Mouse (Mus musculus): ENCODE results near the gene Vcan. TPM values are rescaled to one million over a fixed set of nuclear protein-coding genes. Genes with fewer than 3 reads are reported as not detected.

Gene Vcan
- polyA plus RNA-seq, 1 experiment from 2014 or later = 73.2 TPM

- no peak overlapping the region for H3K27ac ChIP-seq
- no peak overlapping the region for H3K4me3 ChIP-seq (replicated peaks)
- no peaks in the 10 kb centered on the region for H3K9me3 ChIP-seq (replicated peaks)
- H3K36me3 ChIP-seq = peaks cover 19% of the 10 kb centered on the region
- H3K4me2 ChIP-seq = no peak overlapping the region
- no peak for ATAC-seq (replicated peaks; ENCODE audit: low FRiP score)
- H3K27me3 ChIP-seq = no peaks in the 10 kb centered on the region
- no peaks in the 10 kb centered on the region for H3K4me1 ChIP-seq
- no peak overlapping the region for H3K9ac ChIP-seq
- 85% methylated on average over 2 of the region's 2 CpGs for WGBS
Observed at GRCm38 (mm10) chr13:89653279-89653678, 89.0 kb downstream of the Vcan start.

GRCm38 (mm10) chr13:89652773-89653172, 89.5 kb downstream of the Vcan start:
- 51% methylated on average over 1 of the region's 1 CpGs for WGBS
- Histone ChIP-seq H3K9me3 (replicated peaks) (no peaks in the 10 kb centered on the region), H3K27ac (no peak overlapping the region), H3K9ac (no peak overlapping the region), H3K4me3 (replicated peaks) (no peak overlapping the region), H3K4me1 (no peaks in the 10 kb centered on the region), H3K4me2 (no peak overlapping the region), H3K27me3 (no peaks in the 10 kb centered on the region), H3K36me3 (peaks cover 19% of the 10 kb centered on the region)
- no peak for ATAC-seq (replicated peaks; ENCODE audit: low FRiP score)

DNA sequence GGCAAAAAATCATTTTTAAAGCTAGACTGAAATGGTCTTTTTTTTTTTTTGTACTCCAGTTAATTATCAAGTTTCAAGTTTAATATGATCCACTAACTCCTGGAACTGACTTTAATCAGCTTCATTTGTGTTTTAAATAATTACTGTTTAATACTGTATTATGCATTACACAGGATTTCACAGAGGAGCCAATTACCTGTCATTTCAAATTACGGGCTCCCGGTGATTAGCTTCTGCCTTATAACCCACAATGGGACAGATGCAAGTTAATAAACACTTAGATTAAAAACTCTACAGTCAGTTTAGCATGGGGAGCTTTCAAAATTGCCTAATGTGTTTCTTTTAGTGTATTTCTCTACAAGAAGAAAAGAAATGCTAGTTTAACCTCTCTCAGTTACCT, 96.7 kb downstream of the Vcan start:
- Histone ChIP-seq H3K4me2 (no peak overlapping the region), H3K9ac (no peak overlapping the region), H3K9me3 (replicated peaks) (no peaks in the 10 kb centered on the region), H3K4me3 (replicated peaks) (no peak overlapping the region), H3K4me1 (no peaks in the 10 kb centered on the region), H3K27ac (no peak overlapping the region), H3K36me3 (no peaks in the 10 kb centered on the region), H3K27me3 (no peaks in the 10 kb centered on the region)
- 77% methylated on average over 2 of the region's 2 CpGs for WGBS
- ATAC-seq (replicated peaks; ENCODE audit: low FRiP score) = no peak

DNA sequence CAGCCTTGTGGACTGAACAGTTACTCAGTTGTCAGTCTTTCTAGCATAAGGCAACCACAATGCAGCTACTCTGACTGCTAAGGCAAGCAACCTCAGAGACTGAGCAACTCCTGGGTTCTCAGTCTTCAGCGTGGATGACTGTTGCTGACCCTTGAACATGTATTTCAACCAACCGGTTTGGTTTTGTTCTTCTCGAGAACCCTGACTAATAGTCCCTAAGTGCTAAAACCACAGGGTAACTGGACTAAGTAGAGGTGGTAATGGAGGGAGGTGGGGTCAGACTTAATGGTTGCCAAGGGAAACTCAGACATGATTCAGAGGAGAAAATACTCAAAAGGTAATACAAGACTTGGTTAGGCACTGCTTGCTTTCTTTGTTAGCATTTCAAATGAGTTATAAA, 105.3 kb downstream of the Vcan start:
- Histone ChIP-seq H3K36me3 (no peaks in the 10 kb centered on the region), H3K4me3 (replicated peaks) (no peak overlapping the region), H3K9me3 (replicated peaks) (no peaks in the 10 kb centered on the region), H3K4me1 (no peaks in the 10 kb centered on the region), H3K4me2 (no peak overlapping the region), H3K27ac (no peak overlapping the region), H3K27me3 (no peaks in the 10 kb centered on the region), H3K9ac (no peak overlapping the region)
- WGBS = 74% methylated on average over 3 of the region's 3 CpGs
- no peak for ATAC-seq (replicated peaks; ENCODE audit: low FRiP score)

DNA sequence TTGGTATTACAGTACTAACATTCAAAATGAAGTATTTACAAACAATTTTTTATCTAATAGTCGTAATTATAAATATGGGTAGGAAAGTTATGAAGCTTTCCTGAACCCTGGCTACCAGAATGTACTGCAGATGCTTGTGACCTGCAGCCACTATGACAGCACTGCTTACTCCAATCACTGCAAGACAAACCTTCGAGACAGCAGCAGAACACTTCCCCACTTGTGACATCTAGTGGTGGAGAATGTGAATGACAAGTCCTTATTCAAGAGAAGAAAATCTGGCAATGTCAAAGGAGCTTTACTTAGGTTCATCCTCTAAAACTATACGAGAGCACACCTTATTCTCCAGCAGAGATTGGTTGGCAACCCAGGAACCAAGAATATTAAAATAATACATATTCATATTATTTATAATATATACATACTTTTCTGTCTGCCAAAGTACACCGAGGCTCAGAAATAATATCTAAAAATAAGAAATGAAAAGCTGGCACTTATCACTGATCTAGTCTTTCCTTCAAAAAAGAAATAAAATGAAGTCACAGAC, 108.1 kb downstream of the Vcan start:
- no peak overlapping the region for H3K9ac ChIP-seq
- WGBS = 28% methylated on average over 4 of the region's 4 CpGs
- H3K4me1 ChIP-seq = no peaks in the 10 kb centered on the region
- 0 out of 2 replicates have a peak, but pooled peaks cover 4% of the 10 kb centered on the region for H3K27me3 ChIP-seq
- H3K27ac ChIP-seq = no peak overlapping the region
- no peaks in the 10 kb centered on the region for H3K9me3 ChIP-seq (replicated peaks)
- peak; percentile 66; the same call in 1 of the 2 replicates for ATAC-seq (replicated peaks; ENCODE audit: low FRiP score)
- no peaks in the 10 kb centered on the region for H3K36me3 ChIP-seq
- H3K4me2 ChIP-seq = no peak overlapping the region
- H3K4me3 ChIP-seq (replicated peaks) = no peak overlapping the region

- WGBS = 80% methylated on average over 3 of the region's 3 CpGs
Observed at GRCm38 (mm10) chr13:89619064-89619463, 123.2 kb downstream of the Vcan start.

DNA sequence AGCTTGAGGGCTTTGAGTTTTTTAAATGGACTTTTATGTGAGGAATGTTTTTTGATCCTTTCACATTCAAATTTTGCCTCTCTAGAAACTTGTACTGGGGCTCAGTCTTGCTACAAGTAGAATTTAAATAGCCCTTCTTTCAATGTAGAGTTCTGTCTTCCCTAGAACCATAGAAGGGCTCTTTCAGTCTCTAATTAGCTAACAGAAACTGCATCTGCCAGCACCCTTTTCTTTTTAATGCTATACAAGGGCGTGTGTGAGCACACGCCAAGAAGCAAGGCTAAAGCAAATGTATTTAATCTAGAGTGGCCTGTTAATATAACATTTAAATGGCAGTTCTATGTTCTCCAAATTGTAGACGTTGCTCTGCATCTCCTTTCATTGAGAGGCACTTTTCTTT, 134.9 kb downstream of the Vcan start:
- H3K27me3 ChIP-seq = no peaks in the 10 kb centered on the region
- no peak overlapping the region for H3K4me3 ChIP-seq (replicated peaks)
- no peaks in the 10 kb centered on the region for H3K36me3 ChIP-seq
- no peak overlapping the region for H3K27ac ChIP-seq
- ATAC-seq (replicated peaks; ENCODE audit: low FRiP score) = no peak
- H3K4me2 ChIP-seq = no peak overlapping the region
- no peaks in the 10 kb centered on the region for H3K4me1 ChIP-seq
- no peaks in the 10 kb centered on the region for H3K9me3 ChIP-seq (replicated peaks)
- 72% methylated on average over 3 of the region's 3 CpGs for WGBS
- no peak overlapping the region for H3K9ac ChIP-seq

More at GRCm38 (mm10) chr13:89619064-89619463, 123.2 kb downstream of the Vcan start:
- H3K4me2 ChIP-seq = no peak overlapping the region
- H3K4me1 ChIP-seq = no peaks in the 10 kb centered on the region
- no peak overlapping the region for H3K4me3 ChIP-seq (replicated peaks)
- no peak overlapping the region for H3K27ac ChIP-seq
- no peak overlapping the region for H3K9ac ChIP-seq
- H3K36me3 ChIP-seq = no peaks in the 10 kb centered on the region
- no peaks in the 10 kb centered on the region for H3K9me3 ChIP-seq (replicated peaks)
- H3K27me3 ChIP-seq = no peaks in the 10 kb centered on the region
- no peak for ATAC-seq (replicated peaks; ENCODE audit: low FRiP score)

Other genes starting within 250 kb of the Vcan start
- gene Hapln1, start 202.7 kb downstream of the Vcan start, polyA plus RNA-seq (2015; fragmentation: Nextera tagmentation; extraction: Ambion mirVana) = 8.9 and 9.8 TPM in 2 replicates

Measured in kidney, embryonic 15.5 days (tissue).